Mouse (Mus musculus): ENCODE results near the gene Gbp7.

Gene Gbp7

DNA sequence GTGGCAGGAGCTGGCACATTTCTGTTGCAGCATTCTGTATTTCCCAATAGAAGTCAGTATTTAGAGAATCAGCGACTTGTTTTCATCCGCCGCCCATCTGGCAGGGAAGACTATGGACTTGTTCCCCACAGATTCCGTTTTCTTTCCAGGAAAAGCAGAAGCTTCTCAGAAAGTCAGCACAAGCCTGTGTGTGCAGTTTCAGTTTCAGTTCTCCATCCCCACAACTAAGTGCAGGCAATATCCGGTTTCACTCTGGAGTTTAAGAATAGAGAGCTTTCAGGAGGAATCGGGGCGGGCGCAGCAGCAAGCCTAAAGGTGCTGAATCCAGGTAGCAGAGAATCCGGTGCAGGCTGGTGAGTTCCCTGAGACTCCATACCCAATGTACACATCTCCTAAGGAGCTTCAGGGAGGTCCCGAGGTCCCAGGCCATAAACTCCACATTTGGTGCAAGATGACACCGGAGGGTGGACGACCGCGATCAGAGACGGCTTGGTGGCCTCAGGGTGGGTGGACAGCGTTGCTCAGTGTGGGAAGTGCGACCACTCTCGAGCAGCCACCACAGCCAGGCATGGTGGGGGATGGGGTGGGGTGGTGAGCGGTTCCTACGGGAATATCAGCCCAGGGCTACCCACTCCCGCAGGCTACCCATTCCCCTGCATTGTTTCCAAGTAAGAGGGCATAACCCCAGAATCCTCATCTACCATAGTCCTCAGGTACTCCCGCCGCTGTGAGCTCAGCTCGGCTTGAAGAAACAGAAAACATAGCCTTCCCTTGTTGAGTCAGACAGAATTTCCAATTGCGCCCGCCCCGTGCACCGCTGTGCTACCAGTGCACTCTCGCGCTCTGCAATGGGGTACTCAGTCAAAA, at the start of gene Gbp7:
TSS of gene Gbp7 (plus strand) at position 256 of the 867 bp plus-strand sequence.
- DNase-seq, result no peak

DNA sequence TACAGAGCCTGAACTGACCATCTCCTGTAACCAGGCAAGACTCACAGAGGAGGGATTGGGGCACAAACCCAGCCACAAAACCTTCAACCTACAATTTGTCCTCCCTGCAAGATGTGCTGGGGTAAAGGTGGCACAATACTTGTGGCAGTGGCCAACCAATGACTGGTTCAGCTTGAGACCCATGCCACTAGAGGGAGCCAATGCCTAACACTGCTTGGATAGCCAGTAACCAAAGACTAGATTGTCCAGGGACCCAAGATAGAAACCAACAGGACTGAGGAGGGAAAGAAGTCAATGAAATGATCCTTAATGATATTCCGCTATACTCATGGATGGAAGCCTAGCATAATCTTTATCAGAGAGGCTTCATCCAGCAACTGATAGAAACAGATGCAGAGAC, 39.7 kb upstream of the Gbp7 start:
- DNase-seq, result peak; percentile 36

DNA sequence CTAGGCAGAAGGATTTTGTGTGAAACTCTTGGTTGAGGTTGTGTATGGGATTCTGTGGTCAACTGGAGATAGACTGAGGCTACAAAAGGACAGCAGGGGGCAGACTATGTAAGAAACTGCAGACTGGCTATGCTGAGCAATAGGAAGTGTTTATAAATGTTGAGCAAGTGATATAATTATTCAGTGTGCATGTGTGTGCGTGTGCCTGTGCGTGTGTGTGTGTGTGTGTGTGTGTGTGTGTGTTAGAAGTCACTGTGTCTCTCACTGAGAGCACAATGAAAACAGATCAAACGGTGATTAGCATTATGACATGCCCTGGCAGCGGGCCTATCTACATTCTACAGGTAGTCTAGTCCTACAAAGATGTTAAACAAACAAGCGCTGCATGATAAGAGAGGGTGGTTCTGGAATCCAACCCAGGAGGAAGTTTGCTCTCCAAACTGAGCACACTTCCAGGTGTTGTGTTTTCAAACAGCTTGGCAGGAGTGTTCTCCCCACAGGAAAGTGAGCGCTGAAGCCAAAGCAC, 36.5 kb upstream of the Gbp7 start, which contains the start of gene Gbp5:
TSS of gene Gbp5 (plus strand) at position 443 of the 526 bp plus-strand sequence.
- no peak for DNase-seq

DNA sequence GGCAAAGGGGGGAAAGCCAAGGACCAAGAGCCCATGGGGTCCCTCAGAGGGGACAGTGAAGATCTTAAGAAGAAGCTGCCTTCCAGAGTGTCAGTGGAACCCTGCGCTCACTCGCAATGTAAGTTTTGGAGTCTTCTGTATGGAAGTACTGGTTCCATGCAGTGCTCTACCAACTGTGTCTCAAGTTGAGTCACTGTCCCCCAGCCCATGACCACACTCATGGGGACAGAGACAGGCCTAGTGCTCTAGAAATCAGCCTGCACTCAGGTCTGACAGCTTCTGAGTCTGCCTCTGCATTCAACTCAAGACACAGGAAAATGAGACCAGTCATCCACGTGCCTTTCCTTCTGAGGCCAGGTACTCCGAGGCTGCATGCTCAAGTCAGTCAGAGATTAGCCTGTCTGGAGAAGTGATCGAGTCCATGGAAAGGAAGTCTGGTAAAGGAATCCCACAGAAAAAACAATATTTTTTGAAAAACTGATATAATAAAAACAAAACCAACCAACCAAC, 34.9 kb upstream of the Gbp7 start:
- no peak for DNase-seq

DNA sequence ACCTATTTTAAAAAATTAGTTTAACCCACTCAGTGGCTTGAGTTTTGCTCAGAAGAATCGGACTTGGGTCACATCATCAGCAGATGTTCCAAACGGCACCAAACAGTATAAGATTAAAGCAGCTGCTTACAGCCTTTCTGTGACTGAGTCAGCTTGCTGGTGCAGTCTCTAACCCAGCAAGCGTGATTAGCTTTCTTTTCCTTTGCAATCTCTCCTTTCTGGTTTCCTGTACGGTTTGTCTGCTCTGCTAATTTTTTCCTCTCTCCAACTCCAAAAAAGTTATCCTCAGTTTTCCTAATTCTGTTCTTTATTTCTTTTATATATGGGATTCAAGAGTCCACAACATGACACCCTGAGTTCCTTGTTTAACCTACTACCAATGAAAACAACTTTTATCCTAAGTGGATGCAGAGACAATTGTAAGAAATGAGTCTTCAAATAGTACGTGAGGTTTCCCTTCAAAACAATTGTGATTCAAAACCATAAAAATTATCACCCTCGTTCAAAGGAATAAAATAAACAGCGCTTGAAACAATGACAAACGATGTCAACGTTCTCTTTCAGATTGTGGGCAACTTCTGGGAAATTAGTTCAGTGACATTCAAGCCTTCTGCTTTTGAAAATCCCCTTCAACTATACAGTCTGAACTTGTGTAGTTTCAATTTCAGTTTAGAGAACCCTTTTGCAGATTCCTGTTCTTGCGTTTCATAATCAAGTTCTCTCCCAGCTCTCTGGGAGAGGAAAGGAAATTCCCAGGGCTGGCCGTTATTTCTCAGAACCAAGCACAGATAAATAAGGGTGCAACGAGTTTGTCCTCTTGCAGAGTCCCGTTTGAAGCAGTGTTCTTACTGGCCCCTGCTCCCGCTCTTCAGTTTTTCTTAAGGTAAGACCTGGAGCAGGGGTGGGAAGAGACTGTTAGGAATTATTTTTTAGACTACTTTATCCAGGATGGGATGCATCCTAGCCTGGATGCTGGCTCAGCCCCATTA, 33.7 kb upstream of the Gbp7 start:
- DNase-seq, result no peak

DNA sequence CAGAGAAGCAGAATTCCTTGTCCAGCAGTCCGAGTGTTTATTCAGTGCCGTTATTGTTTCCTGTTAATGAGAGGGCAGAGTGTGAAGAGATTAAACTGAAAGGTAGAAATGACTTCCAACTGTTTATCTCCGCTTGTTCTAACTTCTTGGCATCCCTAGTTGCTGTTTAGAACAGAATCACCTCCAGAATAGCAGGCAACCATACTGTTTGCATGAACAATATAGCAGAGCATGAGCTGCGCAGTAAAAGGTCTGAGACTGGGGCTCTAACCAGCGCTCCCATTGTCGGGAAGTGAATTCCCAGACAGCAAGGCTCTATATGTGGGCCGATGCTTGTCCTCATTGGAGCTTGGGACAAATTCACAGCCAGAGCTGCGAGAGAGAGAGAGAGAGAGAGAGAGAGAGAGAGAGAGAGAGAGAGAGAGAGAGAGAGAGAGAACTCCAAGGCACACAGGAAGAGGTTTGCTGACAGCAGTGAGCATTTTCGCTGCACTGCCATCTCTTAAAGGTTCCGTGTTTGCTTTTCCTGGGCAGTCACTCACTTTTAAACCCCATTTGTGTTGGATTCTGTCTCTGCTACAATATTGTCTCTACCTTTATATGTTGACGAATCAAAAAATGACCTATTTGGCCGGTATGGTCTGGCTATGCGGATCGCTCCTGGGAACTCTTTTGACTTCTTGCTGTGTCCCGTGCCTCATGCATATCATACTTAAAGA, 32.9 kb upstream of the Gbp7 start:
- no peak for DNase-seq

DNA sequence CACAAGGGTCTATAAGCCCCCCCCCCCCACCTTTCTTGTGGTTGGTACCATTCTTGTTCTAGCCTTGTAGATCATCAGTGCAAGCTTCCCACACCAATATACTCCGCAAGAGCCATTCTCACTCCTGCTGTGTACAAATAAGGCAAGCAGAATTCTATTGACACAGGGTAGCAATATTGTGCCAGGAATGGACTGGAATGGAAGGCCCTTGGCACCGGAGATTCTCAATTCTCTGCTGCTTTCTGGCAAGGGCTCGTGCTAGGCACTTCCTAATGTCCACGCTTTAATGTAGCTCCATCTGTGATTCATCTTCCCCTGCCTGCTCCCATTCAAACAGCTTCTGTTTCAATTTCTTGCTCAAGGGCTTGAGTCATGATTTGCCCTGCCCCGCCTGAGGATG, 31.2 kb upstream of the Gbp7 start:
- peak; percentile 79 for DNase-seq

DNA sequence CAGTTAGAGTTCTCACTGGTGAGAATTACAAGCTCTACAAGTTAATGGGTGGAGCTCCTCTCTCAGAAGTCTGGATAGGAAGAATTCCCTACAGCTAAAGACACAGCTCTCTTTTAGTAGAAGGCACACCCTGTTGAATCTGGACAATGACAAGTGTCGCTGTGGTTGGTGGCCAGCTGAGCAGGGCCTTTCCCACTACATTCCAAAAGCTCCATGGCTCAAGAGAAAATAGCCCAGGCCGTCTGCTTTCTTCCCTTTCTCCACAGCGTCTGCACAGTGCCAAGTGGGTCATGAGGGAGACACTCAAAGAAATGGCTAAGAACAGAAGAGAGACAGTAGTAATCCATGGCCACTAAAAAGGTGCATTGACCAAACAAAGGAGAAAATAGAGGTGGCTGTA, 2.0 kb upstream of the Gbp7 start:
- DNase-seq, result no peak

DNA sequence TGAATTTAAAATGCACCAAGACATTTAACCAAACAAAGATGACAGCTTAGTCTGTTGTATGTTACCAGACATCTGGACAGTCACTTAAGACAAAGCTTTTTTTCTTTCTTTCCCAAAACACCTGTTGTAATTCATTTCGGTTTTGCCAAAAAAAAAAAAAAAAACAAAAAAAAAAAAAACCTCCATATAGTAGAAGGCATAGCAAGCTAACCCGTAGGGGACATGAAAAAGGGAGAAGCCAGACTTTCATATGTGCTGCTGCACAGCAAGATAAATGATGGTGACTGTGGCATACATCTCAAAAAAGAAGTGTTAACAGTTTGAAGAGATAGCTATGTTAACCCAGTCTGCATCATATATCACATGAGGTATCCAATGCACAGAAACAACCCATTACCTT, 545 bp upstream of the Gbp7 start:
- DNase-seq, result no peak

DNA sequence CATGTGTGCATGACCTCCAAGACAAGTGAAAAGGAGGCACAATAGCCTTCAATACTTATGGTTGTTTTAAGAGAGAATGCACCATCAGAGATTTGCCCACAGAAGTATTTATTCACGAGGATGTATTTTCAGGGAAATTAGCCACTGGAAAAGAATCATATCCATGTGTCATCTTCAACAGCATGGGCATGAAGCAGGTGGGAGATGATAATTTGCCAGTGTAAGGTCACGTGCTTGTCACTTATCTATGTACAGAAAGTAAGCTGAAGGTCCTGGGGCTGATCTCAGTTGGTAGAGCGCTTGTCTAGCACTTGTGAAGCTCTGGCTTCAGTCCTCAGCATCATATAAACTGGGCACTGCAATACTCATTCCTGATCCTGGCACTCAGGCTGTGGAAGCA, 1.5 kb downstream of the Gbp7 start:
- no peak for DNase-seq

DNA sequence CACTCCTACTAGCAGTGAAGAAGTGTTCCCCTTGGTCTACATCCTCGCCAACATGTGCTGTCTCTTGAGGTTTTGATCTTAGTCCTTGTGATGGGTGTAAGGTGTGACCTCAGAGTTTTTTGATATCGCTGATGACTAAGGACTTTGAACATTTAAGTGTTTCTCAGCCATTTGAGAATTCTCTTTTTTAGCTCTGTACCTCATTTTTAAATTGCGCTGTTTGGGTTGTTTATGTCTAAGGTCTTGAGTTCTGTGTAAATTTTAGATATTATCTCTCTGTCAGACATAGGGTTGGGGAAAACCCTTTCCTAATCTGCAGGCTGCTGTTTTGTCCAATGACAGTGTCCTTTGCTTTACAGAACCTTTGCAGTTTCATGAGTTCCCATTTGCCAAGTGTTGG, 3.0 kb downstream of the Gbp7 start:
- DNase-seq, result no peak

DNA sequence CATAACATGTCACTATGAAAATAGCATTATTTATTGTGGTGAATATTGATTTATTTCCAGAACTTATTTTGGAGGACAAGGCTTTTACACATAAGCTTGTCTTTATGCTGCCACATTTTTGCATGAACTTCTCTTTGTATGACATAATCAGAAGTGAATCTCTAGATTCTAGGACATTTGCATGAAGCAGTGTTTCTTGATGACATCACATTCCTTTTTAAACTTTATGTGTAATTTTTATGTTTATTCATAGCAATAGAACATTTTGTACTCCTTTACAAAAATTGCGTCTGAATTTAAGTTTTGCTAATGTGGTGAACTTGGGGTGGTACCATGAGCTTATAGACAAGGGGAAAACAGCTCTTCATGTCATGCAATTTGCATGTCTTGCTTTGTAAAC, 5.5 kb downstream of the Gbp7 start:
- no peak for DNase-seq

DNA sequence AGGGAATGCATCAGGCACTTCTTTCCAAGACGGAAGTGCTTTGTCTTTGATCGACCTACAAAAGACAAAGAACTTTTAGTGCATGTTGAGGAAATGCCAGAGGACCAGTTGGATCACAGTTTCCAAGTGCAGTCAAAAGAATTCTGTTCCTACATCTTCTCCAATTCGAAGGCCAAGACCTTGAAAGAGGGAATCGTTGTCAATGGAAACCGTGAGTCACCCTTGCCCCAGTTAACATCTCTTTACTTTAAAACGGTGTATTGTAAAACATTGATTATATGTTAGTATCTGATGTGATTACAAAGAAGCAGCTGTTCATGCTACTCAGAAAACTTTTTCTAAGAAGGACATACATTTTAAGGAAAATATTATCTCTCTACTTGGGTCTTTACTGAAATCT, 11.2 kb downstream of the Gbp7 start:
- DNase-seq, result no peak

DNA sequence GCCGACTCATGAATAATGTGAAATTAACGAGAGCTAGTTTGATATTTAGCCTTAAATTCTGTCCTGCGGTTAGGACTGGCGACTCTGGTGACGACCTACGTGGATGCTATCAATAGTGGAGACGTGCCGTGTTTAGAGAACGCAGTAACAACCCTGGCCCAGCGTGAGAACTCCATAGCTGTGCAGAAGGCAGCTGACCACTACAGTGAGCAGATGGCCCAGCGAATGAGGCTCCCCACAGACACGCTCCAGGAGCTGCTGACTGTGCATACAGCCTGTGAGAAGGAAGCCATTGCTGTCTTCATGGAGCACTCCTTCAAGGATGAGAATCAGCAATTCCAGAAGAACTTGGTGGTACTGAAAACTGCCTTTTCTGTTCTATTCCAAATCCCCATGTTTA, 12.6 kb downstream of the Gbp7 start:
- peak; percentile 18 for DNase-seq

DNA sequence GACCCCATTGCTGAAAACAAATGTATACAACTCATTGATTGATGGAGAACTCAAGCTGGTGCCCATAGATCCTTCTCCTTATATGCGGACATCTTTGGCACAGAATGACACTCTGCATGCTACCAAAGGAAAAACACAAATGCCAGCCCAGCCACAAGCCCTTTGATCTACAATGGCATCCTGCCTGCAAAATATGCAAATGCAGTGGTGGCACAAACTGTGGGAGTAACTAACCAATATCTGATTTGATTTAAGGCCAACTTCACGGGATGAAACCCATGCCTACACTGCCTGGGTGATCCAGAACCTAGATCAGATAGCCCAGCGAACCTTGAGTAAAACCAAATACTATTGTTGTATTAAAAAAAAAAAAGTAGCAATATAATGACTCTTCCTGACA, 16.5 kb downstream of the Gbp7 start:
- DNase-seq, result no peak

DNA sequence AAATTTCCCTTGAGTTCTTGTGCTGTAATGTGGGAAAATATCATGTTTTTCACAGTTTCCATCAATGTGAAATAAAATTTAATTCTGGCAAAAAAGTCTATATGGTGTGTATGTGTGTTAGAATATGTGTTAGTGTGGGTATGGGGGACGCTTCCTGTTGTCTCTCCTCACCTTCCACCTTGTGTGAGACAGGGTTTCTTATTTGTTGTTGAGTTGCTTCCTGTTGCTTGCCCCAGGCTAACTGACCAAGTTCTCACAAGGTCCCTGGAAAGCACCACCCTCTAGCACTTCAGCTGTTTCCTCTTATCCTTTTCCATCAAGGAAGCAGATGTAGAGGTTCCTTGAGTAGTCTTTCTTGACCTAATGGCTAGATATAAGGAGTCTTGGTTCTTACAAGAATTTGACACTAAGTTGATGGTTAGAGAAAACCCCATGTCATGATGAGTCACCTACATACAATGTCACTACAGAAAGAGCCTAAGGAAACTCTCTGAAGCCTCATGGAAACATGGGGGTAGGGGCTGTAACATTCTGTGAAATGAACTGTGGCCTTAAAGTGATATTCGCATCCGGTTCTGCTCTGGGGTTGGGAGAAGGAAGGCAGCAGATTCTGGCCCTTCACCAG, 20.0 kb downstream of the Gbp7 start:
- DNase-seq, result no peak

DNA sequence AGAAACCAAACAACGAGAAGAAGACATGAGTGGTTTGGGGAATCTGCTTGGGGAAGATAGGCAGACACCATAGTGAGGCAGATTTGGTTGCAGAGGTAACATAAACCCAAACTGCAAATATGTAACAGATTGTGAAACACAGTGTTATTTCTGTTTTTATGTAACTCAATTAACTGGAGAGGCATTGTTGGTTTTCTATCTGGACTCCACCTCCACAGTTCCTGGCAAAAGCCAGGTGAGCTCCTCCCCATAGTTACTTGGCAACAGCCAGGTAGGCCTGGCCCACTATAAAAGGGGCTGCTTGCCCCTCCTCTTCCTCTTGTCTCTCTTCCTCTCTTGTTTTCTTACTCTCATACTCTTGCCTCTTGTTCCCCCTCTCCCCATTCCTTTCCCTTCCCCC, 24.5 kb downstream of the Gbp7 start:
- no peak for DNase-seq

DNA sequence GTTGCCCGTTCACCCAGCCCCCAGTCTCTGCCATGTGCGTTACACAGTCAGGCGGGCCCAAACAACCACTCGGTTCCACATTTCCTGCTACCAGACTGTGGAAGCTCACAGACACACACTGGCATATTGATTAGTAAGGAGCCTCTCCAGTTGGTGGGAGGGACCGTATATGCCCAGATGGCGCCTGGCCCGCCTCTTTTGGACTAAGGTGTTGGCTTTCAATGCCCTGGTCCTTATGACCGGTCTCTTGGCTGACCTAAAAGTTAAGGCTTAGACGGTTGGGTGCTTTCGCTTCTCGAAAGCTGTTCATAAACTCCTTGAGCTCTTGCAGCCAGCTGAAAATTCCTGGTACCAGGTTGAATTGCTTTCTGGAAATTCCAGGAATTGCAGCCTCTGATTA, 25.5 kb downstream of the Gbp7 start:
- no peak for DNase-seq

DNA sequence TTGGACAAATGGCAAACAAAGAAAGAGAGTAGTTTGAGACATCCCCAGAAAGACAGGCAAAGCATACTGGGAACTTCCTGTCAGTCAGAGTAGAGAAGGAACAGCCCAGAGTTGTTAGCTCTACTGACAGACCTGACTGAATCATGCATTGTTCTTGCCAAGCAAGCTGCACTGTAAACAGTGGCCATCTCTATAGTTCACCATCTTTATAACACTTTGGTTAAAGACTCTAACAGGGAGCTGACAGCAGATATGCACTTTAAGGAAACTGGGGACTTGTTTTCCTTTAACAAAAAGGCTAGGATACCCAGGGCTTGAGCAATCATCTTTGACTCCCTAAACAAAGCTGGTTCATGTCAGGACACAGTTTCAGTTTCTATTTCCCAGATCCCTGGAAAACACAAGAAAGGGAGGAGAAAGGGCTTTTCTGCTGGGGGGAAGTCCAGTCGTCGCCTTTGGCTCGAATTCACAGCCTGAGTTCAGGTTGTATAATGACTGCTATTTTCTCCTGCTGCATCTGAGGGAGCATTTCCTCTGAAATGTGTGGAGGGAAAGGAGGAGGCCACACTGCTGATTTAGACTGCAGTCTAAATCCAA, 29.6 kb downstream of the Gbp7 start, which contains the start of gene Gbp3:
TSS of gene Gbp3 (plus strand) at position 395 of the 597 bp plus-strand sequence.
- DNase-seq, result no peak

DNA sequence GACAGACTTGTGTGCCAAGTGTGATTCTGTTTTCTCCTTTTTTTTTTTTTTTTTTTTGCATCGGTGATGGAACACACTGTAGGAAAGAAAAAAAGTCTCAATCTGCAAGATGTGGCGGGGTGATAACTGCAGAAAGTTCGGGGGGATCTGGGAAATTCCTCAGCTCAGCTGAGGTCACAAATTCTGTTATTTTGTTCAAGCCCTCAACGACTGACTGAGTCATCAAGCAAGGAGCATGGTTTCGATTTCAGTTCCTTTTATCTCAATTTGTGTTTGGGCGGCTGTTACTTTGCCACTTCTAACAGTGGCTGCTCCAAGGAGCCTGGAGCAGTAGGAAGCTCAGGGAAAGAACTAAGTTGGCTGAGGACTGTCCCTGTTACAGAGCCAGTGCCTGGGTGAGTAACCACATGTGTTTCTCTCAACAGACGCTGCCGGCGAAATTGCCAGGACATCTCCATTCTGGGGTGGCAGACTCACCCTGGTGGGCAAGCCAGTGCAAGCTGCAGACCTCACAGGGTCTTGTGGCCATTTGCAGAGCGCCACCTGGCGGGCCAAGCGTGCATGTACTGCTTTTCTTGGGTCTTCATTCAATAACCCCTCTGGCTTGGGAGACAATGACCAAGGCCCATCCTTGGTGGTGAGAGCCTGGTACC, 30.3 kb downstream of the Gbp7 start:
- peak; percentile 60 for DNase-seq

DNA sequence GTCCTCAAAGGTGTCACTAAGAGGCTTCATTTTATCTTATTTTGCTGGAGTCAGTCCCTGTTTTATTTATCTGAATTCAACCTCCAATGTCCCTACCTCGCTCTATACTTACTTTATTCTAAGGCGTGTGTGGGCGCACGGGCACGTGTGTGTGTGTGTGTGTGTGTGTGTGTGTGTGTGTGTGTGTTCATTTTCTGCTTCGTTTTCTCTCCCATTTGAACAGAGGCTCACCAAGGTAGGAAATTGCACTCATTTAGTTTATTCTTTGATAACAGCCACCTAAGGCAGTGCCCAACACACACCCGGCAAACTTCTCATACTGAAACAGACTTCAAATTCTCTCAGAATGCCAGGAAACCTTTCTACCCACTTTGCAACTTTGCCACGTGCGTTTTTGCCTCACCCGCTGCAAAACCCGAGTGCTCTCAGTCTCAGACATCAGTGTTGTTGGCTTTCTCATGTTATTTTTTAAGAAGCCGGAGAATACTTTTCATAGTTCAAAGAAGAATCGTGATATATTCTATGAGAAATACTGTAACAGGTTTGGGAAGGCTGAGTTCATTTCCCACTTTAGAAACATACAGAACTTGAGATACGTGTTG, 31.0 kb downstream of the Gbp7 start:
- no peak for DNase-seq

All from cerebellum, adult 11-12 months (tissue).